Mouse (Mus musculus) stomach, postnatal 0 days (tissue): ENCODE data around the gene Herc3.

Source experiments
- CTCF ChIP-seq: IDR thresholded peaks from 2 replicates; pipeline ENCODE4 v1.5.1; 2016; ENCODE audit warnings: antibody characterized with exemption, low read depth, mild to moderate bottlenecking, moderate library complexity
- EP300 ChIP-seq: optimal IDR thresholded peaks from 2 replicates; pipeline ENCODE3; 2016; ENCODE audit warnings: antibody characterized with exemption

DNA sequence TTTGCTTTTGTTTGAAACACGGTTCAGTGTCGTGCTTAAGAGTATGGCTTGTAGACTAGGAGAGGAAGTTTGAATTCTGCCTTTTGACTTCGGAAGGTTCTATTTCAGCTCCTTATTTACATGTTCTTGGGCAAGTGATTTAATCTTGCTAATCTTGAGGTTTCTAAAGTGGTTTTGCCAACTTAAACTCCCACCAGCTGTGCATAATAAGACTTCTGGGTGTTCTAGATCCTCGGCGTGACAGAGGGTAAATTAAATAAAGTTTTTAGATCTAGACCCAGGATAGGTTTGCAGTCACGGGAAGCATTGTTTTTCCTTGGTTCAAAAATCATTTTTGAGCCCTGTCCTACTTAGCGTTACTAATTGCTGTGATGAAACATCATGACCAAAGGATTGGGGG is 3.2 kb downstream of the Herc3 start:
- TF ChIP-seq CTCF (no peak), EP300 (no peak)
